Mouse (Mus musculus) NIH3T3 (cell line): Measurements from ENCODE around the gene Vtcn1.
"Not testable (repeated sequence)": the region's sequence is repeated elsewhere in the genome, so short reads cannot be mapped to it uniquely, and the experiment has no call there.

ENCODE experiments used
- DNase-seq: peaks from one replicate; pipeline ENCODE4 v3.0.0-alpha.2; 2012; ENCODE audit warnings: low read depth

Gene Vtcn1

DNA sequence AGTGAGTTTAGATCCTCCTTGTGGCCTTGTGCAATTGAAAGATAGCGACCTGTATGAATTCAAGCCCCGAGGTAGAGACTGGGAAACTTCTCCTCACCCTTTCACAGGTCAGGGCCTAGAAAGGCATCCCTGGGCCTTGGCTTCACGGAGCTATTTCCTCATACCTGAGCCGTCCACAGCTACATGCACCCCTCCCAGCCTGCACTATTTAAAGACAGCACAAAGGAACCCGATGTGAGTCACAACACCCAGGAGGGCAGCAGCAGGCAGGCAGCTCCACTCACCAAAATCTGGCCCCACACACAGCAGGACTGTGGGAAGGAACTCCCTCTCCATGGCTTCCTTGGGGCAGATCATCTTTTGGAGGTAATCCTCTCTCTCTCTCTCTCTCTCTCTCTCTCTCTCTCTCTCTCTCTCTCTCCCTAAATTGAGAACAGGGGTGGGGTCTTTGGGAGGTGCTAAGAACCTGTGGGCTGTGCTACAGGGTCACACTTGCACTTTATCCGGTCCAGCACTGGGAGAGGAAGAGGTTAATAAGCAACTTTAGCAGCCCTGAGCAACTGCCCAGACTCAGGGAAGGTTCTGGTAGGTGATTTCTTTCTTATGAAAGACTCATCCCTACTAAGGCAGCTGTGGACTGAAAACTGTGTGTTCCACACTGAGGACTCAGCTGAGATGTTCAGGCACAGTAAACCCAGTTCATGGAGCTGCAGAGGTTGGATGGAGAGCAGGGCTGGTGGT is at the start of gene Vtcn1:
Gene Vtcn1, plus strand, starts transcription at position 235 of the 741 bp plus-strand sequence.
- DNase-seq, result peak; percentile 50

DNA sequence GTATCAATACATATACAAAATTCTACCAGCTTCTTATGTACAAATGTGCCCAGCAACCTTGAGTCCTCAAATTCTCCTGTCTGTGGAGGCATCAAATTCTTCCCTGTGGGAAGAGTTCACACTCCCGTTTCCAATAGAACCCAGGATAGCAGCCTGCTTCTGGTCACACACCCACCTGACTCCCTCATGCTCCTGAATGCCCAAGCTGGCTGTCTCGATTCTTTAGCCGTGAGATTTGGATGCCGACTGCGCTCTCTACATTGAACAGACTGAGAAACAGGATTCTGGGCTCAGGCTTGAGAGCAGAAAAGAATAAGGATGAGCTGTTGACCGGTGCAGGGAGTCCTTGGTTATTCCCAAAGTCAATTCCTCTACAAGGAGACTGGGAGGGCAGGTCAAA is 48.3 kb upstream of the Vtcn1 start:
- DNase-seq, result no peak

DNA sequence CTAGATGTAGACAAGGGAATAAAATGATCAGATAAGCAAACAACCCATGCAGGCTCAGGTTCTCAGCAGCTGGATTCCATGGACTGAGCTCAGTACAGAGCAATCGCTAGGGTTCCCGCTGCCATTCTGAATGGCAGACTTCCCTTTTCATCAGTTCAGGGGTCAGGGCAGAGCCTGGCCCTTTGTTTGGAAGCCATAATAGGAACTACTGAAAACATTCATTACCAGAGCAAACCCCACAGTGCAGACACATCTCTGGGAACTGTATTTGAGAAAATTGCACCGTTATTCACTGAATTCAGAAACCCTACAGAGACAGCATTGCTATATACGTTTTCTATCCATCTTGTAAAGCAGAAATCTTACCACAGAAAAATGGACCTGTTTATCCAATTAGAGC is 47.7 kb upstream of the Vtcn1 start:
- DNase-seq, result no peak

DNA sequence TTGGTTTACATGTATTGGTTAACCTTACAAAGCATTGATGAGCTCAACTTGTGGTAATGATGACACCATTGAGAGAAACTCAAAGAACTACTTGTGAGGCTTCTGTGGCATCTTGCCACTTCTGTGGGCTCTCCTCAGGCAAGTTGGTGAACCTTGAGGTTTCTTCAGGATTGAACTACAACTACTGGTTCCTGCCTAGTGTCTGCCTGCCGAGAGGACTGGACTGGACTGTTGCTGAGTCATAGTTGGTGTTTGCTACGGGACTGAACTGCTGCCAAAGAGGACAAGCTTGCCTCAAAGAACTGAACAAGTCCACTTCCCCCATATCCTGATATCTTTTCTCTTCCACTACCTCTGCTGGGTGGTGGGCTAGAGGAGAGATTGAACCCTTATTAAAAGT is 39.2 kb upstream of the Vtcn1 start:
- DNase-seq, result peak; percentile 55

DNA sequence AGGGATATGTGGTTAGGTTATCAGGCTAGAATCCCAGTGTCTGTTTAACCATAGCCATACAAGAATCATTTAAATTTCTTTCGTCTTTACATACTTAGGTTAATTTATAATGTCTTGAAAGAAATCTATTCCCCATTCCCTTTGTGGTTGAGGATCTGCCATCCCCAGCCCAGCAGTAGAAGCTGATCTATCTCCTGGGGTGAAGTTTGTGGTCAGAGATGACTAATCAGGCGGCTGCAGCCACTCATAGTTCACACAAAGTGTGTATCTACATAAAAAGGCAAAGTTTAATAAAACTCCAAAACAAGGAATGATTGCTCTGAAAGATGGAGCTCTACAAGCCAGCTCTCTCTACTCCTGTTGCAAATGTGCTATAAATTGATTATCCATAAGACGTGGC is 33.6 kb upstream of the Vtcn1 start:
- peak; percentile 33 for DNase-seq

DNA sequence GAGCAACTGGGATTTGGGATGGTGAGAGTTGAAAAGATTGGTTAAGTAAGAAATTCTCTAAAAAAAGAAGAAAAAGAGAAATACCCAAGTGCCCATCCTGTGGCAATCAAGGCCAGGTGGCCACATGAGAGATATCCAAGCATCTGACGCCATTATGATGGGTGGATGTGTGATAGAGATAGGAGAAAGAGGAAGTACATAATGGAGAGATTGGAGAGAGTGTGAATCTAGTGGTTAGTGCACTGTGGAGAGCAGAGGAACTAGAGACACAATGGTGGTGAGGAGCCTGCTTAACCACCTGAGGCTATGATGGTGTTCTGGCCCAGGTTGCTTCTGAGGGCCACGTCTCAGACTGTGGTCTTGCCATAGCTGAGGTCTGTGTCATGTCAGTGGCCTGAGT is 31.9 kb upstream of the Vtcn1 start:
- no peak for DNase-seq

DNA sequence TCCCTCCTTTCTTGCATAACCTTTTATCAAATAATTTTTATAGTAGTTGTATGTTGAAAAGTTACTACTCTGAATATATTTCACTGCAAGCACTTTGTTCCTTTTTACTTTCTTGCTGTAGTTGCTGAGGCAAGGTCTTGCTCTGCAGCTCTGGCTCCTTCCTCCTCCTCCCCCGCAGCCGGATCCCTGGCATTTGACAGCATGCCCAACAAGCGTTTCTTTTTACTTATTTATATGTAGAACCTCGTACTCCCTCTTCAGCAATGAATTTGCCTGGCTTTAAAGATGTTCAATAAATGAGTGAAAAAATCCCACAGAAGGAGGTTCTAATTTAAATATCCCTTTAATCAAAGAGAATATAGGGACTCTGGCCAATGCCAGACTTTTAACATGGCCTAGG is 28.7 kb upstream of the Vtcn1 start:
- DNase-seq, result no peak

DNA sequence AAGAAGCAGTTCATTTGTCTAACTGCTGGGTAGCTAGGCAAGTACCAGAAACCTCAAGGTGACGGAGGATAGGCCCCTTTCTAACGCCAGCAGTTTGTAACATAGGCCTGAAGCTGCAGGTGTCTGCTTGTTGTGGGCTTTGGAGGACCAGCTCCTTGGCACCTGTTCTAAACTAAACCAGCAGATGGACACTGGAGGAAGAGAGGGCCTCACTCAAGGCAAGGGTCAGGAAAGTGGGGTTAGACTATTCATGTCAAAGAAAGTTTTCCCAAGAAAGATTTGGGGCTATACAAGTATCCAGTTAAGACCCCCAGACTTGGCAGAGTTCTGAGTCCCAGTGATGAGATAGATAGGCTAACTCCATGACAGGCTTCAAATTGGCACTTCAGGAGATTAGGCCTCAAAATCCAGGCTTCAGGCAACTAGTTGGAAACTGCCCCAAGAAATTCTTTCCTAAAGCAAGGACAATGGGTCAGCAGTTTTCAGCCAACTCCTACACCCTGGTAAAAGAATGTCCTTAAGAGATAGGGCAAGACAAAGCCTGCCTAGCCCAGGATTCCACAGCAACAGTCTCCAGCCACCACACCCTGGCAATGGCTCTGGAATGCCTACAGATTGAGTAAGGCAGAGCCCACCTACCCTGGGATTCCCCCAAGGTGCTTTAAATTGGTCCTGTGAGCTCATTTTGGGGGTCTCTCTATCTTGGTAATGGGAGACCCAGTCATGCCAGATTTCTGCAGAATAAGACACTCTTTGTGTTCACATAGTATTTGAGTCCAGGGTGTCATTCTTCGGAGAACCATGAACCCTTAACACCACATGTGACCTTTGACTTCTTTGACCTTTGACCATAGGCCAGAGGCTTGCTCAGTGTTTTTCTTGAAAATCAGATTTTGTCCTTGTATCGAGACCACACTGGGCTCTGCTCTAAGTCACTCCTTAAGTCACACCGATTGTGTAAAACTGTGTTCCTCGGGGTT is 27.8 kb upstream of the Vtcn1 start:
- no peak for DNase-seq

DNA sequence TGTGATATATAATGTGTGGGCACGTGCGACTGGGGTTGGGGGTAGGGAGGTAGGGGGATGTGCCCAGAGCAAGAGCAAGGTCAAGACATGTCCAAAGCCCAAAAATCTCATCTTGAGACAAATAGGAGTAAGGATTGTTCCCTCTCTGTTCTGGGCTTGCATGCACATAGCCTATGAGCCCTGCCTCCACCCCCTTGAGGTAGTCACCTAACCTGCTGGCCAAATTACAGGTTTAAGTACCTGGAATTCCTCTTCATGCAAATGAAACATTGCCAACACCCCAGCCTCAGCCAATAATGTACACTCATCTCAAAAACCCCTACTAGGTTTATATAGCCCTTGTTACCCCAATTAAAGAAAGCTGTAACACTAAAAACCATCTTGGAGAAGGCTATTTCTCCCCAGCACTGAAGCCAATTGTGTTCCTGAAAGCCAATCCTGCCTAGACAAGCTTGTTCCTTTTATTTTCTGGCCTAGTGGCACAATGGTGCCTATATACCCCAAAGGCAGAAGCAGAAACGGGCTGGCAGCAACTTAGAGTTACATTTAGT is 26.3 kb upstream of the Vtcn1 start:
- no peak for DNase-seq

DNA sequence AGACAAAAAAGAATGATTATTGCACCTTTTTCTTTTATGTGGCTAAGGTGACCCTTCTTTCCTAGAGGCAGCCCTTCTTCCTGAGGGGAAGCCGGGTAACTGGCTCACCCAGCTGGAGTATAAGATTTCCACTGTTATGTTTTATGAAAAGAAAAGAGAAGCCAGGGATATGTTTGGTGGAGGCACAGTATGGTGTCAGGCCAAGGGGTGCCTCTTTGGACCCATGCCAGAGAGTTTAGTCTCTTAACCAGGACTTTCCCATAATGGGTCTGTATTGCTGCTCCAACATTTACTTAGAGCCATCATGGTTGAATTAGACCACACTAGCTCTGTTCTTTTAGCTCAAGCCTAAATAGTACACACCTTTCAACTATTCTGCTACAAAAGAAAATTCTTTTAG is 20.3 kb upstream of the Vtcn1 start:
- DNase-seq, result no peak

DNA sequence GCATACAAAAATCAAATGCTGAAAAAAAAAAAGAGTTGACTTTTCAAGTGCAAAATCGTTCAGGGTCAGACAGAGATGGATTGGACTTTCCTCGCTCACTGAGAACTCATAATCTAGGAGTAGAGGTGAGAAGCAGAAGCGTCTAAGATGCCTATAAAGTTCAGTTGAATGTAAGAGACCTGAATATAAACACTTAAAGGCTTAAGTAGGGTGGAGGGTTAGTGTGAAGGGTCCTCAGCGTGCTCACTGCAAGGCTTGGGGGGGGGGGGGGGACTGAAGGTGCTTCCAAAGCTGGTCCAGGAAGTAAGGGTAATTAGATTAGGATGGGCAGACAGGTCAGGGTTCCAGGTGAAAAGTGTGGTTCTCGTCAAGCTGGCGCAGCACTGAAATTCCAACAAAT is 19.3 kb upstream of the Vtcn1 start:
- DNase-seq, result no peak

DNA sequence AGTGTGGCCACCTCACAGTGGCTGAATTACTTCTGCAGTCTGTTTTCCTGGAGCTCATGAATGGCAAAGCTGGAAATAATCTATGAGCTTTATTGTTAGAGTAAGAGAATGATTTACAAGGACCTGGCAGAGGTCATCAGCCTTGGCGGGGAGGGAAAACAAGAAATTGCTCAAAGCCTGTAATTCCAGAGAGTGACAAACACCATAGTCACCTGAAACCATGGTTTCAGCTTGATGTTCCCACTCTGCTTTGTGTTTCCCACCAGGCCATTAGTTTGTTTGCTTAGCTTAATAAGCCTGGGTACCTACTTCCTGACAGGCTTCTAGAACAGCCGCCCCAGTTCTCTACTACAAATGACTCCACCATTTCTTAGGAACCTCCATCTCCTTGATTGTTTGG is 14.8 kb upstream of the Vtcn1 start:
- no peak for DNase-seq

DNA sequence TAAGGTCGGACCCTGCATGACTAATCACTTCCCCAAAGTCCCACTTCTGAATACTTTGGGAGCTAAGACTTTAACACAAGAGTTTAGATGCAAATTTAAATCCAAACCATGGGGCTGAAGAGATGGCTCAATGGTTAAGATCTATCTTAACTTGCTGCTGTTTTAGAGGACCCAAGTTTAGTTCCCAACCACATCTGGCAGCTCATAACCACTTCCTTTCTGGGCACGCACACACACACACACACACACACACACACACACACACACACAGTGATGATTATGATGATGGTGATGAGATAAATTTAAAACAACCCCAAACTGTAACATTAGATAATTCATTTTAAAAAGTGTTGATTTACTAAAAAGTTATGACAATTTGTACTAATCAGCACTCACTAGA is 13.4 kb upstream of the Vtcn1 start:
- no peak for DNase-seq

DNA sequence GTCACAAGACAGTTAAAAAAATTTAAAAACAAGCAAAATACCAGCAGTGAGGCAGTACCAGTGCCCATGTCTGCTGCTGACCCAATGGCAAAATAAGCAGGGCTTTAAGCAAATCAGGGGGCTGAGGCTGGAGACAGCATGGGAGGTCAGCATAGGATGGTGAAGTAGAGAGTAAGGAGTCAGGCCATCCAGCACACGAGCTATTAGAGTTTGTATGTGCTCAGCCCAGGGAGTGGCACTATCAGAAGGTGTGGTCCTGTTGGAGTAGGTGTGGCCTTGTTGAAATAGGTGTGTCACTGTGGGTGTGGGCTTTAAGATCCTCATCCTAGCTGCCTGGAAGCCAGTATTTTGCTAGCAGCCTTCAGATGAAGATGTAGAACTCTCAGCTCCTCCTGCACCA is 9.8 kb upstream of the Vtcn1 start:
- not testable (repeated sequence) for DNase-seq

DNA sequence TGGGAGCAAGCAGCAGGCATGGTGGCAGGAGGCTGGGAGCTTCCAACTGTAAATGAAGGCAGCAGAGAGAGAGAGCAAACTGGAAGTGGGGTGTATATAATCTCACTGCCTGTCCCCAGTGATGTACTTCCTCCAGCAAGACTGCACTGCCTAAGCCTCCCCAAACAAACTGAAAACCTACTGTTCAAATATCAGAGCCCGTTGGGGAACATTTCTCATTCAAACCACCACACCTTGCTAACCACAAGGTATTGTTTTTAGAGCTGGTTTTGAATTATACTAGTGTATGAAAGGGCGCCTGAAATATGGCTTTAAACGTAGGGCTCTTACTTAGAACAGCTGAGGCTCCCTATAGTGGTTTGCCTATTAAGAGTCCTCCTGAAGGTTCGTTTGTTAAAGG is 6.5 kb upstream of the Vtcn1 start:
- no peak for DNase-seq

DNA sequence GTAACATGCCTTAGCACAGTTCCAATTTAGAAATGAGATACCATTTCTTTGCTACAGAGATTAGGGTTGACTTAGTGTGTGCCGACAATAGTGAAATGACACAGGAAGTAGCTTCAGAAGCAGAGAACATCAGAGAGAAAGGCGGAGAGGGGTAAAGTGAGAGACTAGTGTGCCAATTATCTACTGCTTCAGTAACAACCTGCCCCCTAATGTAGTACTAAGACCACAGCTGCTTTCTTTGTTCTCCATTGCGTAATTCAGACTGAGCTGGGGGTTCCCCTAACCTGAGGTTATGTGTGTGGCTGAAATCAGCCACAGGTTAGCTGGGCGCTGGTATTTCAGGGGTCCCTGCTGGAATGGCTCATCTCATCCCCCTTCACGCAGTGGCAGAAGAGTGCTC is 5.7 kb upstream of the Vtcn1 start:
- no peak for DNase-seq

DNA sequence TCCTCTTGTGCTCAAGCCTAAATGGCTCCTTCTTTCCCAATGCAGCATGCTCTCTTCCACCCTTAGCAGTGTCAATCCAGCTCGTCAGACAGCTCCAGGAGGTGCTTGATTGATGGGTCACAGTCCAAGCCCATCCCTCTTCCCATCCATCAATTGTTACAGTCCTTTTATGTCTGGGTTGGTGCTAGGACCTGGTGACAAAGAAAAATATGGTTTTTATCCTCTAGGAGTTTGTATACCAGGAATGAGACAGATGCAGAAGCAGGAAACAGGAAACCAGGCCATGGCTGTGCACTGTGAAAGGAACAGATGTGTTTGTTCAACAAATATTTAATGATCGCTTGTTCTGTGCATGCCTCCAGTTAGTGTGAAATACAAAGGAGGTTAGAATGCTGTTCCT is 4.4 kb upstream of the Vtcn1 start:
- no peak for DNase-seq

DNA sequence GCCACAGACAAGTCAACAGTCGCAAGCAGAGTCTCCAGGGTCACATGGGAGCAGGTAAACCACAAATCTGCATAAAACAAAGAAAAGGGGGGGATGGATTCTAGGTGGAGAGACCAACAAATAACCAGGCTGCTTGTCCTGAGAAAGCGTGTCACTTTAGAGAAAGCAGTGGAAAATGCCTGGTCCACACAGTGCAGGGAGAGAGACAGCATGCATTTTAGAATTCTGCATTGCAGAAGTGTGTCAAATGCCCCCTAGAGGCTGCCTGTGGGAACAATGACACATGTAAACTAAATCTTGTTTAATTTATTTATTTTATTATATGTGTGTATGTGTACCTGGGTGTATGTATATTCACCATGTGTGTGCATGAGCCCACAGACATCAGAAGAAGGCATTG is 4.0 kb upstream of the Vtcn1 start:
- DNase-seq, result peak; percentile 40

DNA sequence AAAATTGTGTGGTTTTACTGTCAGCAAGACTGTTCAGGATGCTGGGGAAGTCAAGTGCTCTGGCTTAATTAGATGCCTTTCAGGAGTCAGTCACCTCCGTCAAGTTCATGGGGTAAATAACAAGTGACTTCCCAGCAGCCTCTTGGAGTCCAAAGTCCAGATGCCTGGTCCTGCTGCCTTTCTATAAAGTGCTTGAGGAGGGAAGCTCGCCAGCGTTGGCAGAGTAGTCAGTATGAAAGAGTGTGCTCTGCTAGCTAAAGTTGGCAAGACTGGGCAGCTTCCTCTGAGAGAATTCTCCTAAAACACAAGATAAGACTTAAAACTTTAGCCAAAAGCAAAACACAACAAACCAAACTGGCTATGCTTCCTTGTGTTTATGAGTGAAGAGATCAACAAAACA is 18.5 kb downstream of the Vtcn1 start:
- DNase-seq, result peak; percentile 11

DNA sequence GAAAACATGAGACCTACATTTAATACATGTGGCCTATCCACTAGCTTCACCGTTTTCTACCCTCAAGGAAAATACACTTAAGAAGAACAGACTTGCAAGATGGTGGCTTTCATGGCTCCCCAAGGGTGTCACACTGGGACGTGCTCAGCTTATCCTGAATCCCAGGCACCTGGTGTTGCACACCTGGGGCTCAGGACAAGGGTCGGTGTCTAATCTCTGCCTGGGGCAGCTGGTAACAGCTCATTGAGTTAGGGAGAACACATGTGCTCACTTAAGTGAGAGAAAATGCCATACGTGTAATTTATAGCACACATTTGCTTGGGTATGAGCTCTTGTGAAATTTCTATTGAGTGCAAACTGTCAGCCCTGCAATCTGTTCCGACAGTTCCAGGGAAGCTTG is 19.1 kb downstream of the Vtcn1 start:
- no peak for DNase-seq

DNA sequence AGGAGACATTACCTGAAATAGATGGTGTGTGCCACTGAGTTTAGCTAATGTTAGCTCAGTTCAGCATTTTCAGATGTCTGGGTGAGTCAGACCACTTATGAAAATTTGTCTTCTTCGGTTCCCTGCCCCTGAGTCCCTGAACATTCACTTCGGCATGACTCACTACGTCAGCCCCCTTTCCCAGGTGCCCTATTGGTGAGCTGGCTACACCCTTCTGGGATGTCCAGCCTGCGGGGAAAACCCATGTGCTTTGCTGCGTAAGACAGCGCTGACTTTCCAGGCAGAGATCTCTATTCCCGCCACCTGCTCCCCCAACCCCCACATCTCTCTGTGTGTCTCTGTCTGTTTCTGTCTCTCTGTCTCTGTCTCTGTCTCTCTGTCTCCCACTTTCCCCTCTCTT is 23.1 kb downstream of the Vtcn1 start:
- DNase-seq, result peak; percentile 31

DNA sequence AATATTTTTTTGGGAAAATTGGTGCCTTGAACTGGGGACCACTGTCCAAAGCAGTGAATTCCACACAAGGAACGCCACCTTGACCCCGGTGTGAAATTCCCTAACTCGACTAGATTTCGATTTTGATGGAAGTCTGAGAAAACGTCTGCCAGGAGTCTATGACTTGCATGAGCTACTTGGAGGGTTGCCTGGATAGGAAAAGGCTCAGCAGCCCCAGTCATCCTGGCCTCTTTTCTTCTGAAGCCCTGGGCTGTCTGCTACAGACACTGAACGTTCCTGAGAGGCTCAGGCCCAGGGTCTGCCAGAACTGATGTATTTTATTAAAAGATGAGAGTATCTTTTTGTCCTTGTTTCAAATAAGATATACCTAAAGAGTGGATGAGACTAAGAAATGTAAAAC is 25.2 kb downstream of the Vtcn1 start:
- DNase-seq, result peak; percentile 25
